Mouse (Mus musculus): ENCODE data around the gene Ptbp3. TPM values are rescaled to one million over a fixed set of nuclear protein-coding genes. Genes with fewer than 3 reads are reported as not detected.

Ptbp3 gene
- polyA plus RNA-seq (2014; fragmentation: Nextera tagmentation; extraction: Ambion mirVana) = 23.7 and 24.7 TPM in 2 replicates

GRCm38 (mm10) chr4:59549175-59549976 is at the start of gene Ptbp3:
Gene Ptbp3, minus strand, starts transcription at chr4:59549364.
- Histone ChIP-seq H3K27ac (replicated peaks; ENCODE audit: low read depth, low read length) (peak within 1 kb of the TSS; percentile 90), H3K4me3 (replicated peaks; ENCODE audit: low read depth, low read length) (peak within 1 kb of the TSS; percentile 84), H3K9me3 (ENCODE audit: control insufficient read depth, low read length) (no peaks in the 10 kb centered on the region), H3K4me2 (ENCODE audit: low read length) (peak within 1 kb of the TSS; percentile 74), H3K27me3 (ENCODE audit: control insufficient read depth, insufficient read depth, low read length) (no peaks in the 10 kb centered on the region), H3K9ac (replicated peaks; ENCODE audit: low read length) (peak within 1 kb of the TSS; percentile 91), H3K36me3 (ENCODE audit: control insufficient read depth, insufficient read depth, low read length) (no peaks in the 10 kb centered on the region), H3K4me1 (ENCODE audit: control insufficient read depth, insufficient read depth, low read length) (peaks cover 7% of the 10 kb centered on the region)
- ATAC-seq (ENCODE audit: low FRiP score, low TSS enrichment) = peak; percentile 93
- 2% methylated on average over 51 of the region's 83 CpGs for whole genome bisulfite sequencing
- peak; percentile 97 for DNase-seq

- no peak overlapping the region for H3K9ac ChIP-seq (replicated peaks; ENCODE audit: low read length)
- ATAC-seq (ENCODE audit: low FRiP score, low TSS enrichment) = no peak
- WGBS = 89% methylated on average over 2 of the region's 2 CpGs
Observed at GRCm38 (mm10) chr4:59596556-59596955, 47.4 kb upstream of the Ptbp3 start.

GRCm38 (mm10) chr4:59594614-59595013 is 45.5 kb upstream of the Ptbp3 start:
- WGBS = 75% methylated on average over 2 of the region's 2 CpGs
- Histone ChIP-seq H3K27ac (replicated peaks; ENCODE audit: low read depth, low read length) (no peak overlapping the region), H3K9me3 (ENCODE audit: control insufficient read depth, low read length) (no peaks in the 10 kb centered on the region), H3K27me3 (ENCODE audit: control insufficient read depth, insufficient read depth, low read length) (no peaks in the 10 kb centered on the region), H3K4me3 (replicated peaks; ENCODE audit: low read depth, low read length) (no peak overlapping the region), H3K4me2 (ENCODE audit: low read length) (no peak overlapping the region), H3K9ac (replicated peaks; ENCODE audit: low read length) (no peak overlapping the region), H3K36me3 (ENCODE audit: control insufficient read depth, insufficient read depth, low read length) (0 out of 2 replicates have a peak, but pooled peaks cover 8% of the 10 kb centered on the region), H3K4me1 (ENCODE audit: control insufficient read depth, insufficient read depth, low read length) (no peaks in the 10 kb centered on the region)
- no peak for DNase-seq
- no peak for ATAC-seq (ENCODE audit: low FRiP score, low TSS enrichment)

More at GRCm38 (mm10) chr4:59596556-59596955, 47.4 kb upstream of the Ptbp3 start:
- H3K4me2 ChIP-seq (ENCODE audit: low read length) = no peak overlapping the region
- H3K27ac ChIP-seq (replicated peaks; ENCODE audit: low read depth, low read length) = no peak overlapping the region
- H3K4me3 ChIP-seq (replicated peaks; ENCODE audit: low read depth, low read length) = no peak overlapping the region
- H3K36me3 ChIP-seq (ENCODE audit: control insufficient read depth, insufficient read depth, low read length) = 0 out of 2 replicates have a peak, but pooled peaks cover 12% of the 10 kb centered on the region
- H3K9me3 ChIP-seq (ENCODE audit: control insufficient read depth, low read length) = no peaks in the 10 kb centered on the region
- H3K27me3 ChIP-seq (ENCODE audit: control insufficient read depth, insufficient read depth, low read length) = no peaks in the 10 kb centered on the region
- no peak for DNase-seq
- no peaks in the 10 kb centered on the region for H3K4me1 ChIP-seq (ENCODE audit: control insufficient read depth, insufficient read depth, low read length)

- no peak overlapping the region for H3K4me3 ChIP-seq (replicated peaks; ENCODE audit: low read depth, low read length)
- no peak overlapping the region for H3K27ac ChIP-seq (replicated peaks; ENCODE audit: low read depth, low read length)
- H3K9me3 ChIP-seq (ENCODE audit: control insufficient read depth, low read length) = no peaks in the 10 kb centered on the region
- H3K36me3 ChIP-seq (ENCODE audit: control insufficient read depth, insufficient read depth, low read length) = no peaks in the 10 kb centered on the region
- ATAC-seq (ENCODE audit: low FRiP score, low TSS enrichment) (no peak), DNase-seq (no peak)
- H3K4me1 ChIP-seq (ENCODE audit: control insufficient read depth, insufficient read depth, low read length) = no peaks in the 10 kb centered on the region
- WGBS = 100% methylated on average over 1 of the region's 1 CpGs
- H3K9ac ChIP-seq (replicated peaks; ENCODE audit: low read length) = no peak overlapping the region
- H3K4me2 ChIP-seq (ENCODE audit: low read length) = no peak overlapping the region
- H3K27me3 ChIP-seq (ENCODE audit: control insufficient read depth, insufficient read depth, low read length) = no peaks in the 10 kb centered on the region
Observed at GRCm38 (mm10) chr4:59587872-59588226, 38.7 kb upstream of the Ptbp3 start.

- Histone ChIP-seq H3K9me3 (ENCODE audit: control insufficient read depth, low read length) (no peaks in the 10 kb centered on the region), H3K9ac (replicated peaks; ENCODE audit: low read length) (no peak overlapping the region), H3K4me3 (replicated peaks; ENCODE audit: low read depth, low read length) (no peak overlapping the region), H3K27ac (replicated peaks; ENCODE audit: low read depth, low read length) (no peak overlapping the region), H3K36me3 (ENCODE audit: control insufficient read depth, insufficient read depth, low read length) (no peaks in the 10 kb centered on the region), H3K4me2 (ENCODE audit: low read length) (no peak overlapping the region), H3K27me3 (ENCODE audit: control insufficient read depth, insufficient read depth, low read length) (no peaks in the 10 kb centered on the region), H3K4me1 (ENCODE audit: control insufficient read depth, insufficient read depth, low read length) (no peaks in the 10 kb centered on the region; the same call in 1 of the 2 replicates)
- 69% methylated on average over 2 of the region's 2 CpGs for WGBS
- DNase-seq = no peak
- no peak for ATAC-seq (ENCODE audit: low FRiP score, low TSS enrichment)
Observed at GRCm38 (mm10) chr4:59587215-59587871, 38.2 kb upstream of the Ptbp3 start.

- 81% methylated on average over 5 of the region's 5 CpGs for WGBS
- ATAC-seq (ENCODE audit: low FRiP score, low TSS enrichment) = no peak
- H3K4me2 ChIP-seq (ENCODE audit: low read length) = no peak overlapping the region
- H3K9me3 ChIP-seq (ENCODE audit: control insufficient read depth, low read length) = no peaks in the 10 kb centered on the region
- H3K4me3 ChIP-seq (replicated peaks; ENCODE audit: low read depth, low read length) = no peak overlapping the region
- no peak overlapping the region for H3K9ac ChIP-seq (replicated peaks; ENCODE audit: low read length)
- no peaks in the 10 kb centered on the region for H3K36me3 ChIP-seq (ENCODE audit: control insufficient read depth, insufficient read depth, low read length)
- H3K4me1 ChIP-seq (ENCODE audit: control insufficient read depth, insufficient read depth, low read length) = peaks cover 3% of the 10 kb centered on the region
- DNase-seq = peak; percentile 2
- no peak overlapping the region for H3K27ac ChIP-seq (replicated peaks; ENCODE audit: low read depth, low read length)
- no peaks in the 10 kb centered on the region for H3K27me3 ChIP-seq (ENCODE audit: control insufficient read depth, insufficient read depth, low read length)
Observed at GRCm38 (mm10) chr4:59585097-59585496, 35.9 kb upstream of the Ptbp3 start.

GRCm38 (mm10) chr4:59582186-59582585 is 33.0 kb upstream of the Ptbp3 start:
- DNase-seq (peak; percentile 14), ATAC-seq (ENCODE audit: low FRiP score, low TSS enrichment) (no peak)
- WGBS = 36% methylated on average over 6 of the region's 6 CpGs
- no peak overlapping the region for H3K27ac ChIP-seq (replicated peaks; ENCODE audit: low read depth, low read length)
- peak overlapping the region; percentile 73 for H3K4me2 ChIP-seq (ENCODE audit: low read length)
- no peak overlapping the region for H3K9ac ChIP-seq (replicated peaks; ENCODE audit: low read length)
- no peaks in the 10 kb centered on the region for H3K27me3 ChIP-seq (ENCODE audit: control insufficient read depth, insufficient read depth, low read length)
- no peaks in the 10 kb centered on the region for H3K9me3 ChIP-seq (ENCODE audit: control insufficient read depth, low read length)
- H3K4me1 ChIP-seq (ENCODE audit: control insufficient read depth, insufficient read depth, low read length) = peaks cover 4% of the 10 kb centered on the region
- H3K36me3 ChIP-seq (ENCODE audit: control insufficient read depth, insufficient read depth, low read length) = no peaks in the 10 kb centered on the region
- peak overlapping the region; percentile 67 for H3K4me3 ChIP-seq (replicated peaks; ENCODE audit: low read depth, low read length)

- DNase-seq = peak; percentile 100
- no peaks in the 10 kb centered on the region for H3K27me3 ChIP-seq (ENCODE audit: control insufficient read depth, insufficient read depth, low read length)
- H3K4me1 ChIP-seq (ENCODE audit: control insufficient read depth, insufficient read depth, low read length) = peaks cover 4% of the 10 kb centered on the region
- H3K4me3 ChIP-seq (replicated peaks; ENCODE audit: low read depth, low read length) = peak within 1 kb of the TSS; percentile 67
- peak; percentile 94 for ATAC-seq (ENCODE audit: low FRiP score, low TSS enrichment)
- peak within 1 kb of the TSS; percentile 90 for H3K27ac ChIP-seq (replicated peaks; ENCODE audit: low read depth, low read length)
- H3K9me3 ChIP-seq (ENCODE audit: control insufficient read depth, low read length) = no peaks in the 10 kb centered on the region
- under 1% methylated on average over 61 of the region's 61 CpGs for WGBS
- H3K9ac ChIP-seq (replicated peaks; ENCODE audit: low read length) = peak within 1 kb of the TSS; percentile 68
- no peaks in the 10 kb centered on the region for H3K36me3 ChIP-seq (ENCODE audit: control insufficient read depth, insufficient read depth, low read length)
- H3K4me2 ChIP-seq (ENCODE audit: low read length) = peak within 1 kb of the TSS; percentile 73
Observed at GRCm38 (mm10) chr4:59581314-59582185, 32.4 kb upstream of the Ptbp3 start, which contains the start of gene Hsdl2. Gene Hsdl2, plus strand, starts transcription at chr4:59581563.

Data from midbrain, embryonic 14.5 days (tissue).